Mouse (Mus musculus) G1E (cell line): Measurements from ENCODE around the gene Slfn4. TPM values are rescaled to one million over a fixed set of nuclear protein-coding genes. Genes with fewer than 3 reads are reported as not detected.
"Not testable (repeated sequence)": the region's sequence is repeated elsewhere in the genome, so short reads cannot be mapped to it uniquely, and the experiment has no call there.

Source experiments
- ATAC-seq: 2 replicates; pipeline ENCODE4 v1.8.0; 2016; ENCODE audit warnings: mild to moderate bottlenecking; ENCODE audit not compliant: insufficient number of reproducible peaks, poor library complexity, low FRiP score, severe bottlenecking; ENCODE audit errors: extremely low read depth
- DNase-seq: peaks from one replicate; pipeline ENCODE4 v3.0.0; 2012; ENCODE audit warnings: low spot score
- H3K27me3 ChIP-seq: 2 replicates; pipeline ENCODE4 v1.6.1; 2012; ENCODE audit warnings: mild to moderate bottlenecking, low read length, inconsistent platforms; ENCODE audit not compliant: insufficient read depth
- H3K36me3 ChIP-seq: replicated peaks from 2 replicates; pipeline ENCODE3; 2012; ENCODE audit warnings: mild to moderate bottlenecking, inconsistent platforms
- H3K4me1 ChIP-seq: 2 replicates; pipeline ENCODE4 v1.6.1; 2012; ENCODE audit warnings: low read depth, low read length, inconsistent platforms, mixed read lengths; ENCODE audit not compliant: insufficient read depth
- H3K4me3 ChIP-seq: 2 replicates; pipeline ENCODE4 v1.5.1; 2012; ENCODE audit warnings: low read depth, mild to moderate bottlenecking, inconsistent platforms, low read length, moderate library complexity, mixed read lengths
- H3K9me3 ChIP-seq: replicated peaks from 2 replicates; pipeline ENCODE4 v1.6.1; 2012; ENCODE audit warnings: inconsistent platforms
- CTCF ChIP-seq: IDR thresholded peaks from 2 replicates; pipeline ENCODE4 v1.5.1; 2012; ENCODE audit warnings: low read depth, low read length, inconsistent platforms, mixed read lengths
- GATA1 ChIP-seq: IDR thresholded peaks from 2 replicates; pipeline ENCODE4 v1.6.1; 2012; ENCODE audit warnings: borderline replicate concordance, low read length, inconsistent platforms, mixed read lengths
- GATA2 ChIP-seq: IDR thresholded peaks from 2 replicates; pipeline ENCODE4 v1.6.1; 2012; ENCODE audit warnings: low read depth, low read length, inconsistent platforms, borderline replicate concordance
- POLR2AphosphoS5 ChIP-seq: IDR thresholded peaks from 2 replicates; pipeline ENCODE4 v1.6.1; 2012; ENCODE audit warnings: low read depth, low read length, inconsistent platforms; ENCODE audit not compliant: insufficient replicate concordance
- TAL1 ChIP-seq: conservative IDR thresholded peaks from 2 replicates; pipeline ENCODE4 v1.6.1; 2012; ENCODE audit warnings: low read depth, low read length, inconsistent platforms, mixed read lengths
- polyA plus RNA-seq: library from polyadenylated mRNA; stranded (reverse); fragments of >175 nt; gene quantifications from 2 replicates; pipeline ENCODE4 v1.2.3, GENCODE M21; 2012
- total RNA-seq, 2 experiments: library from RNA; stranded (forward) in 1 of 2; stranded (reverse) in 1 of 2; fragments of 200-1000 nt in 1 of 2; fragments of >200 nt in 1 of 2; fragmentation: Nextera tagmentation in 1 of 2; gene quantifications; 2 replicates each; pipeline ENCODE4 v1.2.3; 2014 to 2017

Slfn4 gene
- total RNA-seq (2014; fragmentation: Nextera tagmentation), result not detected in 2 replicates
- 0.05 and 0.06 TPM in 2 replicates for total RNA-seq (2017)
- polyA plus RNA-seq, result not detected in 2 replicates

DNA sequence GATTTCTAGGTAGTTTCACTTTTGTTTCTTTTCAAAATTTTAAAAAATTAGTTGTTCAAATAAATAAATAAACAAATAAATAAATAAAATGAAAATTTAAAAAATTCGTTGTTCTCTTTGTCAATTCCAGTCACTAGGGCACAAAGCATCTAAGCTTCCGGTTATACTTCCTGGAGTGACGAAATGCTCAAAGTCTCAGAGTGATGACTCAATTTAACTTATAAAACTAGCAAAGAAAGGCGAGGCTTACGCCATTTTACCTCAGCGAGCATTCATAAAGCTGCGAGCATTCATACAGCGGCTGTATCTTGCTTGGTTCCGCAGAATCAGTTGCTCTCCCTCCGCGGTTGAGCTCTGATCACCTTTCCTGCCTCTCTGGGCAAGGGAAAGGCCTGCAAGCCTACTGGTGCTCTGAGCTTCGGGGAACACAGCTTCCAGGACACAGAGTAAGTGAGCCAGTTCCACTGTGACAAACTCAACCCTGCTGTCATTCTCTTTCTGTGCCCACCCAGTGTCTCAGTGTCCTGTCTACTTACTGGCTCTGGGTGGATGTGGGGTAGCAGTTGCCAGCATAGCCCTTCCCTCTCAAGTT is at the start of gene Slfn4:
Slfn4 (plus strand) TSS at position 239 of the 592 bp plus-strand sequence.
- DNase-seq (no peak), ATAC-seq (no peak)
- no peaks in the 10 kb centered on the region for H3K9me3 ChIP-seq
- H3K4me3 ChIP-seq, result no peak within 1 kb of the TSS; the same call in 1 of the 2 replicates
- TF ChIP-seq CTCF (no peak), POLR2AphosphoS5 (no peak), TAL1 (no peak), GATA2 (no peak), GATA1 (no peak)
- peaks cover 13% of the 10 kb centered on the region for H3K27me3 ChIP-seq
- peaks cover 4% of the 10 kb centered on the region for H3K4me1 ChIP-seq
- H3K36me3 ChIP-seq, result no peaks in the 10 kb centered on the region

GRCm38 (mm10) chr11:83125633-83126032 is 49.4 kb upstream of the Slfn4 start:
- H3K4me1 ChIP-seq, H3K4me3 ChIP-seq, H3K36me3 ChIP-seq, H3K9me3 ChIP-seq, DNase-seq, ATAC-seq: not testable (repeated sequence)
- H3K27me3 ChIP-seq, result peaks cover 34% of the 10 kb centered on the region

DNA sequence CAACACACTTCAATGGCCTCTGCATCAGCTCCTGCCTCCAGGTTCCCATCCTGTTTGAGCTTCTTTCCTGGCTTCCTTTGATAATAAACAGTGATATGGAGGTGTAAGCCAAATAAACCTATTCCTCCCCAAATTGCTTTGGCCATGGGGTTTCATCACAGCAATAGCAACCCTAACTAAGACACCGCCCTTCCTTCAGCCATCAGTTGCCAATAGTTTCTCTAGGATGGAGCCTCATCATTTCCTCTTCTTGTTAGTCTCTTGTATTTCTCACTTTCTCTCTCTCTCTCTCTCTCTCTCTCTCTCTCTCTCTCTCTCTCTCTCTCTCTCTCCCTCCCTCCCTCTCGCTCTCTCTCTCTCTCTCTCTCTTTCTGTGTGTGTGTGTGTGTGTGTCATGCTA is 37.7 kb upstream of the Slfn4 start:
- ATAC-seq, result not testable (repeated sequence)

DNA sequence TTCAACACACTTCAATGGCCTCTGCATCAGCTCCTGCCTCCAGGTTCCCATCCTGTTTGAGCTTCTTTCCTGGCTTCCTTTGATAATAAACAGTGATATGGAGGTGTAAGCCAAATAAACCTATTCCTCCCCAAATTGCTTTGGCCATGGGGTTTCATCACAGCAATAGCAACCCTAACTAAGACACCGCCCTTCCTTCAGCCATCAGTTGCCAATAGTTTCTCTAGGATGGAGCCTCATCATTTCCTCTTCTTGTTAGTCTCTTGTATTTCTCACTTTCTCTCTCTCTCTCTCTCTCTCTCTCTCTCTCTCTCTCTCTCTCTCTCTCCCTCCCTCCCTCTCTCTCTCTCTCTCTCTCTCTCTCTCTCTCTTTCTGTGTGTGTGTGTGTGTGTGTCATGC is 26.0 kb upstream of the Slfn4 start:
- H3K4me3 ChIP-seq, ATAC-seq, H3K36me3 ChIP-seq, H3K9me3 ChIP-seq, H3K4me1 ChIP-seq, H3K27me3 ChIP-seq, DNase-seq: not testable (repeated sequence)

More for the DNA sequence above, 37.7 kb upstream of the Slfn4 start:
- H3K4me1 ChIP-seq, H3K27me3 ChIP-seq, H3K4me3 ChIP-seq, H3K9me3 ChIP-seq, DNase-seq, H3K36me3 ChIP-seq: not testable (repeated sequence)

DNA sequence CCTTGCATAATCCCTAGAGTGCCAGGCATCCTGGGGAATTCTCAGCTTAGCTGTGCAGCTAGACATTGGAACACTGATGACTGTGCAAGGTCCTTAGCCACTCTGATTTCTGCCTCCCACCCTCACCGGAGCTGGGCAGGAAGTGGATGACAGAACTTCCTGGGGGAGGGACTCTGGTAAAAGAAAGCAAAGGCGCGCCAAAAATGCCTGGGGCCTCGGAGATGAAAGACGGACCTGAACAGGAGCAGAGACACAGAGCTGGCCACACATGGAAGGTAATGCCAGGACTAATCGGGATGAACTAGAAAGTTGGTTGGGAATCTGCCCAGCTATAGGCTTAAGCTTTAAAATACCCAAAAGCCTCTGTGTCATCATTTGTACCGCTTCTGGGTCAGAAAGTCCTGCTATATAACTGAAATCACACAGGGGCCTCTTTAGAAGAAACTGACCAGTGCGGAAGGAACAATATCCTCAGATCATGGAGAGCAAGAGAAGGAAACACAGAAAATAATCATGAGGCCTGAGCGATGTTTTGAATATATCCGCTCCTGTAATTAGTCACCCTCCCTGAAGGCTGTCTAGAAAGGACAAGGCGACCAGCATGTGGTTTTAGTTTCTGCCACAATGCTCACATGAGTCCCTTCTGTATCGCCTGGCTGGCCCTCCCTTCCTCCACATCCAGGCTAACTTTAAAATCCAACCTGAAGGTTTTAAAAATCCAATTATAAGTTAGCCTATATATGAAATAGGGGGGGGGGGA is 16.3 kb downstream of the Slfn4 start, which contains the start of gene Slfn3:
Slfn3 (plus strand) TSS at position 197 of the 760 bp plus-strand sequence.
- ATAC-seq (no peak), DNase-seq (no peak)
- Histone ChIP-seq H3K4me1 (peaks cover 3% of the 10 kb centered on the region; the same call in 1 of the 2 replicates), H3K27me3 (peaks cover 9% of the 10 kb centered on the region; the same call in 1 of the 2 replicates), H3K4me3 (no peak within 1 kb of the TSS), H3K36me3 (no peaks in the 10 kb centered on the region), H3K9me3 (no peaks in the 10 kb centered on the region)
- TF ChIP-seq GATA1 (no peak), GATA2 (no peak), POLR2AphosphoS5 (no peak), CTCF (no peak), TAL1 (no peak)

- Histone ChIP-seq H3K4me3 (no peak overlapping the region), H3K36me3 (no peaks in the 10 kb centered on the region), H3K9me3 (no peaks in the 10 kb centered on the region), H3K4me1 (peaks cover 3% of the 10 kb centered on the region; the same call in 1 of the 2 replicates), H3K27me3 (peaks cover 9% of the 10 kb centered on the region; the same call in 1 of the 2 replicates)
- ATAC-seq (no peak; the same call in 1 of the 2 replicates), DNase-seq (no peak)
- TF ChIP-seq POLR2AphosphoS5 (no peak), GATA2 (no peak), GATA1 (no peak), TAL1 (no peak), CTCF (no peak; the same call in 1 of the 2 replicates)
Measured at GRCm38 (mm10) chr11:83192001-83192400, 17.0 kb downstream of the Slfn4 start.

- H3K9me3 ChIP-seq, result no peaks in the 10 kb centered on the region
- DNase-seq, result no peak
- H3K4me3 ChIP-seq, result no peak overlapping the region
- ATAC-seq, result no peak
- H3K36me3 ChIP-seq, result no peaks in the 10 kb centered on the region
- H3K27me3 ChIP-seq, result peaks cover 13% of the 10 kb centered on the region; the same call in 1 of the 2 replicates
- H3K4me1 ChIP-seq, result no peaks in the 10 kb centered on the region
- TF ChIP-seq GATA1 (no peak), POLR2AphosphoS5 (no peak), GATA2 (no peak), CTCF (no peak), TAL1 (no peak)
Measured at GRCm38 (mm10) chr11:83205002-83205401, 30.0 kb downstream of the Slfn4 start.
